Mouse (Mus musculus): ENCODE data around the gene Alox8.

DNA sequence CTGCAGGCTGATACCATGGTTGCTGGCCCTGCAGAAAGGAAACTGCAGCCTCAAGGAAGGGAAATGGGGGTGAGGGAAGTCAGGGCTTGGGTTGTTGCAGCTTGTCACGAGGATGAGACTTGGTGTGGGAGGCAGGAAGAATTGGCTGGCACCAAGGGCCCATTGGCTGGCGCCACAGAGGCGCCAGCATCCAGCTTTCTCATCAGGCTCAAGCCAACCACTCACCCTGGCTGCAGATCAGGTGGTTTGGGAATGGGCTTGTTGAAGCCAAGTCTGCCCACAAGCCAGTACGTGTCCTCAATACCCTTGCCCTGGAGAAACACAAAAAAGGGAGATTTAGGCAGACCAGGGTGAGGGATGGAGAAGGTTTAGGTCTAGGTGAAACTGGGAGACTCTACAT lies 25.5 kb upstream of the Alox8 start:
- no peak for TF ChIP-seq MYOD1 (IDR thresholded peaks at IDR 0.05; ENCODE audit: control insufficient read depth in 1 of 3, insufficient read length in 2 of 3, low read depth in 2 of 3)
- no peak for TF ChIP-seq POLR2A (IDR thresholded peaks at IDR 0.05; ENCODE audit: insufficient read length, low read depth)
- TF ChIP-seq CEBPB (IDR thresholded peaks at IDR 0.05; ENCODE audit: insufficient read depth, poor library complexity, severe bottlenecking), result no peak
- no peak for TF ChIP-seq USF1 (IDR thresholded peaks at IDR 0.05; ENCODE audit: low read depth)

Data from myocyte (in vitro differentiated cells).